Mouse (Mus musculus) embryonic fibroblast, embryonic 13.5 days (primary cell): ENCODE measurements around the gene Uba3.

Experiments
- CTCF ChIP-seq: IDR thresholded peaks from 2 replicates; pipeline ENCODE4 v1.5.1; 2011; ENCODE audit warnings: mild to moderate bottlenecking, control low read depth, low read length, moderate library complexity, borderline replicate concordance; ENCODE audit not compliant: insufficient read depth
- POLR2A ChIP-seq: IDR thresholded peaks from 2 replicates; pipeline ENCODE4 v1.6.1; 2011; ENCODE audit warnings: low read depth, mild to moderate bottlenecking, control low read depth, low read length, moderate library complexity

DNA sequence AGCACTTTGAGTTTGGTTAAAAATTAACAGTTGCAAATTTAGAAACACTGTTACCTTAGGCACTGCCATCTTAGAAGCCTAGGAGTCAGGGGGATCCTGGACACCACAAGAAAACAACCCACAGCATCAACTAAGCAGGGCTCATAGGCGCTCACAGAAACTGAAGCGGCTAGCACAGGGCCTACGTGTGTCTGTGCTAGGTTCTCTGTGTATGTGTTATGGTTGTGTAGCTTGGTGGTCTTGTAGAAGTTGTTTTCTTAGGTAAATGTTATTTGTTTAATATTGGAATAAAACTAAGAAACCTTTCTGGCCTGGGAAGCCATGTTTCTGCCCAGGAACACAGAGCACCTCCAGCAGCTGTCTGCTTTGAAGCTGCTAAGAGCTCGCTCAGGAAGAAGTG, 4.3 kb upstream of the Uba3 start:
- TF ChIP-seq POLR2A (no peak), CTCF (no peak)
